10 mouse cellular contexts compared by ENCODE assay signal in the genomic region with DNA sequence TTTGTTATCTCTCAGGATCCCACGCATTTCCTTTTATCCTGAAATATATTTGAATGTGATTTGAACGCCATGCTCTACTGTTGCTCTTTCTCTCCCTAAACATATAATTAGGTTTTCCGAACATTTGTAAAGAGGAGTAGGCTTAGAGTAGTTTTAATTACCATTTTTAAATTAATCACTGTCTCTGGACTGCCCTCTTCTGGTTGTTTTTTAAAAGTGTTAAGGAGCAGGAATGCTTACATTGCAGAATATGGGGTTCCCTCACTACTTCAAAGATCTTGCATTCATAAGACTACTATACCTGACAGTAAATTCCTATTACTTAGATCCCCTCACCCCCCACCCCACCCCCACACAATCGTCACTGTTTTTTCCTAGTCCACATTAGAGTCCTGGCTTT.
DNase-seq lines count a peak whose midpoint lies in the region; ATAC-seq lines count a peak whose summit lies in the region.
"Had no signal": no experiment of that assay in that cellular context is flagged by ENCODE, and none has a peak within 500 bp of the region (broad histone marks: within the 10 kb centered on the region; RNA-seq: fewer than 3 reads in every experiment).

No protein-coding gene starts in this region.

- no peaks in the 10 kb centered on the region for H3K4me1 ChIP-seq in heart, embryonic 10.5 days
- H3K4me1 ChIP-seq in midbrain, embryonic 14.5 days (ENCODE audit: control insufficient read depth, insufficient read depth, low read length) = no peaks in the 10 kb centered on the region
- peaks cover 8% of the 10 kb centered on the region for H3K4me1 ChIP-seq in midbrain, embryonic 16.5 days (ENCODE audit: control insufficient read depth, insufficient read depth, low read length)
- H3K4me1 ChIP-seq: stomach, embryonic 15.5 days had no signal

- intact Hi-C loops in gastrocnemius, postnatal 14 days (cut with DNase I; ENCODE audit: low total_unique reads) = no loop called here

- 48% methylated on average over 4 of the region's 4 CpGs for WGBS in heart, embryonic 10.5 days
- 53% methylated on average over 4 of the region's 4 CpGs for WGBS in midbrain, embryonic 14.5 days
- WGBS in midbrain, embryonic 16.5 days = 54% methylated on average over 4 of the region's 4 CpGs

- peaks cover 3% of the 10 kb centered on the region; the same call in 1 of the 2 replicates for H3K9me3 ChIP-seq in heart, embryonic 10.5 days
- H3K9me3 ChIP-seq in midbrain, embryonic 14.5 days (ENCODE audit: control insufficient read depth, low read length) = no peaks in the 10 kb centered on the region
- 0 out of 2 replicates have a peak, but pooled peaks cover 4% of the 10 kb centered on the region for H3K9me3 ChIP-seq in midbrain, embryonic 16.5 days (replicated peaks; ENCODE audit: control insufficient read depth, low read length, poor library complexity, severe bottlenecking)
- H3K9me3 ChIP-seq: stomach, embryonic 15.5 days had no signal

- H3K9ac ChIP-seq in midbrain, embryonic 14.5 days (replicated peaks; ENCODE audit: low read length) = no peak overlapping the region
- H3K9ac ChIP-seq in midbrain, embryonic 16.5 days (ENCODE audit: low read depth, low read length) = no peak overlapping the region
- H3K9ac ChIP-seq: stomach, embryonic 15.5 days had no signal

- no peak for ATAC-seq in midbrain, embryonic 14.5 days (ENCODE audit: low FRiP score, low TSS enrichment)
- ATAC-seq in midbrain, embryonic 16.5 days = no peak
- peak; percentile 62; the same call in 1 of the 2 replicates for ATAC-seq in common myeloid progenitor, adult 5-6 weeks (replicated peaks; ENCODE audit: low read depth, poor library complexity, severe bottlenecking)

- H3K4me3 ChIP-seq in heart, embryonic 10.5 days = no peak overlapping the region
- no peak overlapping the region for H3K4me3 ChIP-seq in midbrain, embryonic 14.5 days (replicated peaks; ENCODE audit: low read depth, low read length)
- H3K4me3 ChIP-seq in midbrain, embryonic 16.5 days (ENCODE audit: low read depth, low read length) = no peak overlapping the region
- H3K4me3 ChIP-seq: stomach, embryonic 15.5 days had no signal

- DNase-seq in heart, adult 8-10 months (ENCODE audit: low spot score) = peak; percentile 28
- DNase-seq in heart, embryonic 10.5 days (ENCODE audit: low spot score) = no peak
- peak; percentile 44 for DNase-seq in midbrain, embryonic 14.5 days
- DNase-seq in urinary bladder, postnatal 36 days (ENCODE audit: low spot score in 2 of 2) = no peak
- DNase-seq in kidney, postnatal 4 days = no peak
- no peak for DNase-seq in gastrocnemius, postnatal 14 days
- DNase-seq: heart, postnatal 4 days had no signal

- no peak overlapping the region for H3K27ac ChIP-seq in heart, embryonic 10.5 days
- no peak overlapping the region for H3K27ac ChIP-seq in midbrain, embryonic 14.5 days (replicated peaks; ENCODE audit: low read depth, low read length)
- no peak overlapping the region for H3K27ac ChIP-seq in midbrain, embryonic 16.5 days (ENCODE audit: low read length)
- H3K27ac ChIP-seq: stomach, embryonic 15.5 days had no signal

- H3K36me3 ChIP-seq in heart, embryonic 10.5 days = no peaks in the 10 kb centered on the region
- no peaks in the 10 kb centered on the region for H3K36me3 ChIP-seq in midbrain, embryonic 14.5 days (ENCODE audit: control insufficient read depth, insufficient read depth, low read length)
- H3K36me3 ChIP-seq in midbrain, embryonic 16.5 days (ENCODE audit: control insufficient read depth, insufficient read depth, low read length) = no peaks in the 10 kb centered on the region
- H3K36me3 ChIP-seq: stomach, embryonic 15.5 days had no signal

- H3K27me3 ChIP-seq in heart, embryonic 10.5 days (ENCODE audit: insufficient read depth, poor library complexity, severe bottlenecking) = no peaks in the 10 kb centered on the region
- H3K27me3 ChIP-seq in midbrain, embryonic 14.5 days (ENCODE audit: control insufficient read depth, insufficient read depth, low read length) = no peaks in the 10 kb centered on the region
- H3K27me3 ChIP-seq in midbrain, embryonic 16.5 days (ENCODE audit: control insufficient read depth, insufficient read depth, low read depth, low read length) = no peaks in the 10 kb centered on the region
- H3K27me3 ChIP-seq: stomach, embryonic 15.5 days had no signal

- no peak overlapping the region for H3K4me2 ChIP-seq in midbrain, embryonic 14.5 days (ENCODE audit: low read length)
- no peak overlapping the region for H3K4me2 ChIP-seq in midbrain, embryonic 16.5 days (ENCODE audit: low read length)
- H3K4me2 ChIP-seq: stomach, embryonic 15.5 days had no signal

Comparison
In these comparisons a context has a peak if more than half of its experiments do, and no peak if none do; other contexts are left out.
1. DNase-seq: peak in heart, adult 8-10 months (single experiment) and midbrain, embryonic 14.5 days (single experiment); none in heart, embryonic 10.5 days (single experiment), urinary bladder, postnatal 36 days (0 of 2), kidney, postnatal 4 days (0 of 2) and gastrocnemius, postnatal 14 days (single experiment).